8 mouse cellular contexts compared by ENCODE assay signal in the genomic region with DNA sequence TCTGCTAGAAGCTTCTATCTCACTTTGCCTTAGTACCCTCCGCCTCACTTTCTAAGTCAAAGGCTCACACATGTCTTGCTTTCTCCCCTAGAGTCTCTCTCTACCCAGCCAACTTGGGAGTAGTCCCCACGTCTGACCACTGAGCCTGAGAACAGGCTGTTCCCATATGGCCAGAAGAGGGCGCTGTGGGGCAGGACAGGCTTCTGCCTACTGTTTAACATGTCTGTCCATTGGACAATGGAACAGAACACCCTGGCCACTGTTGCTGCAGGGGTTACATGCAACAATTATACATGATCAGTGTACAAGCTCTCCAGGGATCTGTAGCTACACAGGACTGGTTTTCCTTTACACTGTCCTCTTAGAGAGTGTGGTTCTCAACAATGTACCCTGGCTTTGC. TPM values are rescaled to one million over a fixed set of nuclear protein-coding genes. Genes with fewer than 3 reads are reported as not detected.
DNase-seq lines count a peak whose midpoint lies in the region; ATAC-seq lines count a peak whose summit lies in the region.

No protein-coding gene starts in this region.

- DNase-seq in CD8-positive naive resting alpha-beta T cell, adult 2 months (ENCODE audit: low read depth in 2 of 2, low spot score in 2 of 2): peak; percentile 85 to 90
- DNase-seq in adrenal gland, postnatal 4 days (ENCODE audit: low spot score in 2 of 2): peak; percentile 55 to 81
- DNase-seq in embryonic facial prominence, embryonic 14.5 days (ENCODE audit: low spot score): peak; percentile 69
- DNase-seq in kidney, postnatal 14 days: peak; percentile 84
- peak; percentile 58 for DNase-seq in liver, embryonic 13.5 days
- peak; percentile 40 for DNase-seq in ovary, adult 18-20 months (ENCODE audit: low spot score)
- peak; percentile 71 to 81 for DNase-seq in thymus, adult 18-20 months

- H3K36me3 ChIP-seq in embryonic facial prominence, embryonic 14.5 days (ENCODE audit: control insufficient read depth, insufficient read depth, low read length): no peaks in the 10 kb centered on the region
- no peaks in the 10 kb centered on the region for H3K36me3 ChIP-seq in heart, embryonic 12.5 days
- H3K36me3 ChIP-seq in liver, embryonic 13.5 days: no peaks in the 10 kb centered on the region

- H3K4me2 ChIP-seq in embryonic facial prominence, embryonic 14.5 days (ENCODE audit: low read depth, low read length): no peak overlapping the region
- no peak overlapping the region for H3K4me2 ChIP-seq in heart, embryonic 12.5 days
- no peak overlapping the region for H3K4me2 ChIP-seq in liver, embryonic 13.5 days

- H3K27ac ChIP-seq in embryonic facial prominence, embryonic 14.5 days (replicated peaks; ENCODE audit: low read depth, low read length): no peak overlapping the region
- no peak overlapping the region for H3K27ac ChIP-seq in heart, embryonic 12.5 days (ENCODE audit: poor library complexity, severe bottlenecking)
- no peak overlapping the region for H3K27ac ChIP-seq in liver, embryonic 13.5 days

- H3K9me3 ChIP-seq in embryonic facial prominence, embryonic 14.5 days (ENCODE audit: control insufficient read depth, low read length): peaks cover 7% of the 10 kb centered on the region
- no peaks in the 10 kb centered on the region for H3K9me3 ChIP-seq in heart, embryonic 12.5 days (replicated peaks)
- H3K9me3 ChIP-seq in liver, embryonic 13.5 days (replicated peaks): no peaks in the 10 kb centered on the region

- H3K9ac ChIP-seq in embryonic facial prominence, embryonic 14.5 days (ENCODE audit: low read depth, low read length): no peak overlapping the region
- H3K9ac ChIP-seq in heart, embryonic 12.5 days: no peak overlapping the region
- H3K9ac ChIP-seq in liver, embryonic 13.5 days: no peak overlapping the region

- H3K4me3 ChIP-seq in embryonic facial prominence, embryonic 14.5 days (ENCODE audit: low read depth, low read length): no peak overlapping the region
- H3K4me3 ChIP-seq in heart, embryonic 12.5 days: no peak overlapping the region
- H3K4me3 ChIP-seq in liver, embryonic 13.5 days (replicated peaks): no peak overlapping the region

- H3K4me1 ChIP-seq in embryonic facial prominence, embryonic 14.5 days (ENCODE audit: control insufficient read depth, insufficient read depth, low read length): no peaks in the 10 kb centered on the region
- H3K4me1 ChIP-seq in heart, embryonic 12.5 days (replicated peaks): peaks cover 16% of the 10 kb centered on the region
- no peaks in the 10 kb centered on the region; the same call in 1 of the 2 replicates for H3K4me1 ChIP-seq in liver, embryonic 13.5 days (replicated peaks)

- ATAC-seq in embryonic facial prominence, embryonic 14.5 days (ENCODE audit: low read depth): no peak
- peak; percentile 48 for ATAC-seq in heart, embryonic 12.5 days (ENCODE audit: insufficient number of reproducible peaks, low FRiP score)
- ATAC-seq in liver, embryonic 13.5 days (ENCODE audit: low read depth): no peak

- WGBS in embryonic facial prominence, embryonic 14.5 days: 22% methylated on average over 3 of the region's 3 CpGs
- 22% methylated on average over 3 of the region's 3 CpGs for WGBS in heart, embryonic 12.5 days
- 13% methylated on average over 3 of the region's 3 CpGs for WGBS in liver, embryonic 13.5 days (ENCODE audit: insufficient replicate concordance)

- H3K27me3 ChIP-seq in embryonic facial prominence, embryonic 14.5 days (replicated peaks; ENCODE audit: control insufficient read depth, insufficient read depth, low read length): no peaks in the 10 kb centered on the region
- H3K27me3 ChIP-seq in heart, embryonic 12.5 days (replicated peaks): no peaks in the 10 kb centered on the region
- H3K27me3 ChIP-seq in liver, embryonic 13.5 days: 0 out of 2 replicates have a peak, but pooled peaks cover under 1% of the 10 kb centered on the region

RNA-seq across cellular contexts. Expression of gene Glrp1, which starts 52.5 kb away (rescaled TPM):
- not detected for total RNA-seq in adrenal gland, postnatal 4 days (2021)
- polyA plus RNA-seq in embryonic facial prominence, embryonic 14.5 days (2014; fragmentation: Nextera tagmentation; extraction: Ambion mirVana): not detected in 2 replicates
- polyA plus RNA-seq in heart, embryonic 12.5 days (2016; fragmentation: Nextera tagmentation; extraction: Ambion mirVana): 0.09 and 0.11 TPM in 2 replicates
- polyA plus RNA-seq in liver, embryonic 13.5 days (2015; fragmentation: Nextera tagmentation; extraction: Ambion mirVana): 0.09 and 0.17 TPM in 2 replicates
